Mouse (Mus musculus): ENCODE measurements around the gene Asic2.

DNA sequence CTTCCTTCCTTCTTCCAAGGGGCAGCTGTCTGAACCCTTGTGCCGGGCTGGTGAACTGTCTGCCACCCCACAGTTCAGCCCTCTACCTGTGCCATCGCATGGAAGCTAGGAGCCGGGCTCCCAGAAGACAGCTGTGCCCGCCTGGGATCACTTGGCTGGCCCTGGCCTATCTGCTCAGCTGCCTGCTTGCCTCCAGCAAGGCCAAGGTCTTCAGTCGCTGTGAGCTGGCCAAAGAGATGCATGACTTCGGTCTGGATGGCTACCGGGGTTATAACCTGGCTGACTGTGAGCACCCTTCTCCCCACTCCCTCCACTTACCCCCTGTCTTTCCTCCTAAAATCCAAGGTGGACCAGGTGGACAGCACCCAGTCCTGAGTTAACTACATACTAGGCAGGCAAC lies 1105.3 kb downstream of the Asic2 start:
- TF ChIP-seq ZMIZ1 (IDR thresholded peaks at IDR 0.05; ENCODE audit: low read depth, low read length) = no peak
- no peak for TF ChIP-seq ZNF384 (IDR thresholded peaks at IDR 0.05; ENCODE audit: low read depth, low read length)
- no peak for TF ChIP-seq CTCF (IDR thresholded peaks at IDR 0.05 in 2 of 3, conservative IDR thresholded peaks at IDR 0.05 in 1 of 3; ENCODE audit: control insufficient read depth in 1 of 3, insufficient read depth in 1 of 3, low read depth in 2 of 3, low read length in 3 of 3, poor library complexity in 1 of 3, severe bottlenecking in 1 of 3)
- no peak for TF ChIP-seq GATA1 (IDR thresholded peaks at IDR 0.05; ENCODE audit: low read depth, low read length)
- TF ChIP-seq E2F4 (IDR thresholded peaks at IDR 0.05; ENCODE audit: borderline replicate concordance, low read depth, low read length) = no peak
- TF ChIP-seq USF2 (IDR thresholded peaks at IDR 0.05; ENCODE audit: borderline replicate concordance in 1 of 2, insufficient read depth in 1 of 2, low read depth in 1 of 2, low read length in 2 of 2) = no peak
- no peak for TF ChIP-seq POLR2A (IDR thresholded peaks at IDR 0.05; ENCODE audit: control insufficient read depth in 1 of 2, insufficient read depth in 1 of 2, low read depth in 1 of 2, low read length in 2 of 2, poor library complexity in 1 of 2)
- no peak for TF ChIP-seq POLR2AphosphoS5 (IDR thresholded peaks at IDR 0.05; ENCODE audit: borderline replicate concordance, low read depth, low read length)
- TF ChIP-seq MAFK (IDR thresholded peaks at IDR 0.05; ENCODE audit: borderline replicate concordance, low read depth, low read length) = no peak
